ENCODE assay signal across 8 mouse cellular contexts in the genomic region with DNA sequence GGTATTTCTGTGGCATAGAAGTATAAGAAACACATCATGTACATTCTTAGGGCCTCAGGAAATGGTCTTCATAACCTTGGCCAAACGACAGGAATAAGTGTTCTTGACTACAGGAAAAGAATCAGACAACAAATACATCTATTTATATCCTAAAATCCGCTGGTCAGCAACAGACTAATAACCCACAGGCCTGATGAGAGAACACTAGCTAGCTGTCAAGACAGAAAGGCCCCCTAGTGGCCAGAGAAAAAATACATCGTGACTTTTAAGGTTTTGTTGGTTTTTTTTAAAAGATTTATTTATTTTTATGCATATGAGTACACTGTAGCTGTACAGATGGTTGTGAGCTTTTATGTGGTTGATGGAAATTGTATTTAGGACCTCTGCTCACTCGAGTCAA. TPM values are rescaled to one million over a fixed set of nuclear protein-coding genes. Genes with fewer than 3 reads are reported as not detected.
DNase-seq lines count a peak whose midpoint lies in the region; ATAC-seq and TF ChIP-seq lines count a peak whose summit lies in the region.

No protein-coding gene starts in this region.

- TF ChIP-seq EP300 in stomach, postnatal 0 days (optimal IDR thresholded peaks at IDR 0.05) = no peak

- no peaks in the 10 kb centered on the region for H3K27me3 ChIP-seq in Patski
- H3K27me3 ChIP-seq in stomach, postnatal 0 days (ENCODE audit: control insufficient read depth, insufficient read depth, low read length) = no peaks in the 10 kb centered on the region

- intact Hi-C loops in left cerebral cortex, adult 2 months (cut with DNase I) = no loop called here
- intact Hi-C loops in left cerebral cortex, postnatal 10 days (cut with DNase I) = no loop called here

- no peak overlapping the region for H3K27ac ChIP-seq in left cerebral cortex, adult 2 months
- no peak overlapping the region for H3K27ac ChIP-seq in stomach, postnatal 0 days (replicated peaks)

- H3K4me2 ChIP-seq in stomach, postnatal 0 days (replicated peaks; ENCODE audit: low read depth) = no peak overlapping the region

- no peaks in the 10 kb centered on the region for H3K36me3 ChIP-seq in stomach, postnatal 0 days (ENCODE audit: control insufficient read depth, insufficient read depth, low read length)

- in situ Hi-C loops in Patski (cut with MboI; ENCODE audit: low pct_unique_long_range_greater_than_20kb) = no loop called here

- POLR2A ChIA-PET in Patski (lab: Charles Lee) = interaction anchor here (0.6 kb wide), 1 partner anchor 121 kb away, joined by 5 read pairs; no protein-coding TSS in a partner anchor

- no peaks in the 10 kb centered on the region for H3K9me3 ChIP-seq in stomach, postnatal 0 days (ENCODE audit: control insufficient read depth, low read length)

- no peak for ATAC-seq in Patski
- ATAC-seq in stomach, postnatal 0 days (ENCODE audit: low FRiP score, low TSS enrichment) = no peak

- H3K4me1 ChIP-seq in stomach, postnatal 0 days (replicated peaks; ENCODE audit: control insufficient read depth, insufficient read depth) = no peaks in the 10 kb centered on the region

- no peak overlapping the region for H3K4me3 ChIP-seq in left cerebral cortex, adult 2 months
- H3K4me3 ChIP-seq in stomach, postnatal 0 days (ENCODE audit: low read depth, low read length) = no peak overlapping the region

- peak; percentile 8 for DNase-seq in adrenal gland, adult 2 months
- no peak for DNase-seq in adrenal gland, postnatal 14 days
- DNase-seq in left cerebral cortex, adult 2 months (ENCODE audit: extremely low spot score in 1 of 2, low spot score in 2 of 2) = no peak
- DNase-seq in left cerebral cortex, postnatal 10 days (ENCODE audit: extremely low spot score in 1 of 2, low spot score in 2 of 2) = no peak
- no peak for DNase-seq in Patski (ENCODE audit: low read depth, low spot score)
- peak; percentile 16 for DNase-seq in hindlimb bud, embryonic 11.5 days (ENCODE audit: extremely low spot score, low read depth, low spot score)
- no peak for DNase-seq in stomach, postnatal 0 days (ENCODE audit: low spot score)
- no peak for DNase-seq in adrenal gland, adult 18-20 months (ENCODE audit: low spot score in 2 of 2)

- peak; percentile 80 for TF ChIP-seq CTCF in left cerebral cortex, adult 2 months (IDR thresholded peaks at IDR 0.05)
- TF ChIP-seq CTCF in Patski (IDR thresholded peaks at IDR 0.05) = peak; percentile 76
- TF ChIP-seq CTCF in stomach, postnatal 0 days (IDR thresholded peaks at IDR 0.05; ENCODE audit: low read depth) = peak; percentile 73

- CTCF ChIA-PET in Patski (lab: Charles Lee) = interaction anchor here (0.8 to 2.3 kb wide), 7 partner anchors 8 to 33 kb away, joined by 3 to 15 read pairs (median 4); no protein-coding TSS in a partner anchor

- H3K9ac ChIP-seq in stomach, postnatal 0 days (ENCODE audit: low read length) = no peak overlapping the region

- 42% methylated on average over 4 of the region's 4 CpGs for WGBS in stomach, postnatal 0 days

RNA-seq across cellular contexts. Expression of gene Nop58, which starts 35.1 kb away (rescaled TPM):
- 100 to 1,000 TPM in 1 of 2 experiments, 10 to 100 TPM in 1; 87.4 to 129 TPM for total RNA-seq in adrenal gland, adult 2 months (2021)
- polyA plus RNA-seq in adrenal gland, adult 2 months (2012; rRNA removed) = 16.8 and 18.9 TPM in 2 replicates
- total RNA-seq in adrenal gland, postnatal 14 days (2021) = 136 and 137 TPM in 2 replicates
- total RNA-seq in left cerebral cortex, adult 2 months (2021) = 10 to 100 TPM; 50.7 to 51.3 TPM
- 10 to 100 TPM; 73.3 to 74.4 TPM for total RNA-seq in left cerebral cortex, postnatal 10 days (2021)
- 189 TPM for polyA plus RNA-seq in Patski (2021)
- 111 and 116 TPM in 2 replicates for polyA plus RNA-seq in stomach, postnatal 0 days (2015; fragmentation: Nextera tagmentation; extraction: Ambion mirVana)
- 100 to 1,000 TPM; 100 to 124 TPM for total RNA-seq in adrenal gland, adult 18-20 months (2021)

RNA-seq across cellular contexts. Expression of gene Bmpr2, which starts 43.3 kb away (rescaled TPM):
- 10 to 100 TPM; 47.6 to 71.5 TPM for total RNA-seq in adrenal gland, adult 2 months (2021)
- 4.2 and 7.3 TPM in 2 replicates for polyA plus RNA-seq in adrenal gland, adult 2 months (2012; rRNA removed)
- 62.0 and 64.6 TPM in 2 replicates for total RNA-seq in adrenal gland, postnatal 14 days (2021)
- 100 to 1,000 TPM in 1 of 2 experiments, 10 to 100 TPM in 1; 99.9 to 100 TPM for total RNA-seq in left cerebral cortex, adult 2 months (2021)
- 100 to 1,000 TPM; 106 to 114 TPM for total RNA-seq in left cerebral cortex, postnatal 10 days (2021)
- polyA plus RNA-seq in Patski (2021) = 22.1 TPM
- 5.2 and 5.6 TPM in 2 replicates for polyA plus RNA-seq in stomach, postnatal 0 days (2015; fragmentation: Nextera tagmentation; extraction: Ambion mirVana)
- total RNA-seq in adrenal gland, adult 18-20 months (2021) = 10 to 100 TPM; 43.7 to 72.9 TPM

RNA-seq across cellular contexts. Expression of gene Sumo1, which starts 49.3 kb away (rescaled TPM):
- 100 to 1,000 TPM; 112 to 132 TPM for total RNA-seq in adrenal gland, adult 2 months (2021)
- polyA plus RNA-seq in adrenal gland, adult 2 months (2012; rRNA removed) = 3.4 and 3.8 TPM in 2 replicates
- total RNA-seq in adrenal gland, postnatal 14 days (2021) = 119 and 131 TPM in 2 replicates
- 100 to 1,000 TPM; 124 to 128 TPM for total RNA-seq in left cerebral cortex, adult 2 months (2021)
- total RNA-seq in left cerebral cortex, postnatal 10 days (2021) = 100 to 1,000 TPM; 105 to 111 TPM
- polyA plus RNA-seq in Patski (2021) = 173 TPM
- 224 TPM in 2 replicates for polyA plus RNA-seq in stomach, postnatal 0 days (2015; fragmentation: Nextera tagmentation; extraction: Ambion mirVana)
- 100 to 1,000 TPM; 114 to 143 TPM for total RNA-seq in adrenal gland, adult 18-20 months (2021)

Comparison
In these comparisons a context has a peak if more than half of its experiments do, and no peak if none do; other contexts are left out.
1. DNase-seq: peak in adrenal gland, adult 2 months (single experiment) and hindlimb bud, embryonic 11.5 days (single experiment); none in adrenal gland, postnatal 14 days (single experiment), left cerebral cortex, adult 2 months (0 of 2), left cerebral cortex, postnatal 10 days (0 of 2), Patski (single experiment), stomach, postnatal 0 days (single experiment) and adrenal gland, adult 18-20 months (0 of 2).
2. Peak in every context shown above with its lines, with median percentiles within 50 percentile points of each other: CTCF ChIP-seq.